Mouse (Mus musculus): ENCODE data around the gene Myt1l.

The Myt1l gene

GRCm38 (mm10) chr12:29528031-29528771, at the start of gene Myt1l:
Gene Myt1l (plus strand): TSS chr12:29528384.
- DNase-seq (ENCODE audit: low spot score) = no peak

- no peak for DNase-seq (ENCODE audit: low spot score)
These were observed 41.7 kb upstream of the Myt1l start for GRCm38 (mm10) chr12:29486424-29487035.

- no peak for DNase-seq (ENCODE audit: low spot score)
These were observed 1.9 kb upstream of the Myt1l start for GRCm38 (mm10) chr12:29526236-29526644.

GRCm38 (mm10) chr12:29527048-29527761, 979 bp upstream of the Myt1l start:
- DNase-seq (ENCODE audit: low spot score) = no peak

GRCm38 (mm10) chr12:29530241-29530725, 2.1 kb downstream of the Myt1l start:
- DNase-seq (ENCODE audit: low spot score) = peak; percentile 18

GRCm38 (mm10) chr12:29530823-29531222, 2.6 kb downstream of the Myt1l start:
- no peak for DNase-seq (ENCODE audit: low spot score)

- DNase-seq (ENCODE audit: low spot score) = no peak
These were observed 5.1 kb downstream of the Myt1l start for GRCm38 (mm10) chr12:29533071-29533876.

- no peak for DNase-seq (ENCODE audit: low spot score)
These were observed 6.1 kb downstream of the Myt1l start for GRCm38 (mm10) chr12:29534326-29534725.

- no peak for DNase-seq (ENCODE audit: low spot score)
These were observed 6.6 kb downstream of the Myt1l start for GRCm38 (mm10) chr12:29534761-29535300.

GRCm38 (mm10) chr12:29537916-29538315, 9.7 kb downstream of the Myt1l start:
- no peak for DNase-seq (ENCODE audit: low spot score)

- DNase-seq (ENCODE audit: low spot score) = no peak
These were observed 10.3 kb downstream of the Myt1l start for GRCm38 (mm10) chr12:29538456-29538855.

GRCm38 (mm10) chr12:29539106-29539505, 10.9 kb downstream of the Myt1l start:
- no peak for DNase-seq (ENCODE audit: low spot score)

GRCm38 (mm10) chr12:29540741-29541140, 12.6 kb downstream of the Myt1l start:
- no peak for DNase-seq (ENCODE audit: low spot score)

GRCm38 (mm10) chr12:29546073-29546472, 17.9 kb downstream of the Myt1l start:
- no peak for DNase-seq (ENCODE audit: low spot score)

GRCm38 (mm10) chr12:29547112-29547511, 18.9 kb downstream of the Myt1l start:
- no peak for DNase-seq (ENCODE audit: low spot score)

GRCm38 (mm10) chr12:29547755-29548154, 19.6 kb downstream of the Myt1l start:
- no peak for DNase-seq (ENCODE audit: low spot score)

GRCm38 (mm10) chr12:29553138-29553537, 25.0 kb downstream of the Myt1l start:
- DNase-seq (ENCODE audit: low spot score) = no peak

GRCm38 (mm10) chr12:29555718-29556117, 27.5 kb downstream of the Myt1l start:
- DNase-seq (ENCODE audit: low spot score) = no peak

- DNase-seq (ENCODE audit: low spot score) = no peak
These were observed 28.2 kb downstream of the Myt1l start for GRCm38 (mm10) chr12:29556408-29556807.

GRCm38 (mm10) chr12:29556901-29557300, 28.7 kb downstream of the Myt1l start:
- DNase-seq (ENCODE audit: low spot score) = no peak

- DNase-seq (ENCODE audit: low spot score) = no peak
These were observed 31.6 kb downstream of the Myt1l start for GRCm38 (mm10) chr12:29559769-29560168.

GRCm38 (mm10) chr12:29561222-29561621, 33.0 kb downstream of the Myt1l start:
- DNase-seq (ENCODE audit: low spot score) = no peak
